Mouse (Mus musculus): Measurements from ENCODE around the gene Fancd2os. TPM values are rescaled to one million over a fixed set of nuclear protein-coding genes. Genes with fewer than 3 reads are reported as not detected.

Gene Fancd2os
- polyA plus RNA-seq, 1 experiment from 2014 or later = not detected

- H3K36me3 ChIP-seq (ENCODE audit: inconsistent target) = peaks cover 8% of the 10 kb centered on the region; the same call in 1 of the 2 replicates
- WGBS (ENCODE audit: missing documents) = 45% methylated on average over 5 of the region's 5 CpGs
- H3K4me3 ChIP-seq (ENCODE audit: inconsistent target) = peak overlapping the region; percentile 36
- 0 out of 2 replicates have a peak overlapping the region, but pooled peaks have one; percentile 32 for H3K27ac ChIP-seq
- peaks cover 39% of the 10 kb centered on the region for H3K79me2 ChIP-seq (ENCODE audit: inconsistent target)
Observed at GRCm38 (mm10) chr6:113623386-113623785, 22.9 kb upstream of the Fancd2os start.

GRCm38 (mm10) chr6:113615489-113615888, 15.0 kb upstream of the Fancd2os start:
- Histone ChIP-seq H3K79me2 (ENCODE audit: inconsistent target) (peaks cover 51% of the 10 kb centered on the region), H3K27ac (no peak overlapping the region), H3K4me3 (ENCODE audit: inconsistent target) (no peak overlapping the region), H3K36me3 (ENCODE audit: inconsistent target) (peaks cover 47% of the 10 kb centered on the region)
- WGBS (ENCODE audit: missing documents) = 88% methylated on average over 4 of the region's 4 CpGs

GRCm38 (mm10) chr6:113614997-113615396, 14.5 kb upstream of the Fancd2os start:
- WGBS (ENCODE audit: missing documents) = 98% methylated on average over 8 of the region's 8 CpGs
- H3K4me3 ChIP-seq (ENCODE audit: inconsistent target) = no peak overlapping the region
- H3K36me3 ChIP-seq (ENCODE audit: inconsistent target) = peaks cover 47% of the 10 kb centered on the region
- peaks cover 56% of the 10 kb centered on the region for H3K79me2 ChIP-seq (ENCODE audit: inconsistent target)
- no peak overlapping the region for H3K27ac ChIP-seq

GRCm38 (mm10) chr6:113614152-113614551, 13.6 kb upstream of the Fancd2os start:
- Histone ChIP-seq H3K4me3 (ENCODE audit: inconsistent target) (no peak overlapping the region), H3K79me2 (ENCODE audit: inconsistent target) (peaks cover 65% of the 10 kb centered on the region), H3K27ac (no peak overlapping the region), H3K36me3 (ENCODE audit: inconsistent target) (peaks cover 47% of the 10 kb centered on the region)
- WGBS (ENCODE audit: missing documents) = 98% methylated on average over 7 of the region's 7 CpGs

- Histone ChIP-seq H3K79me2 (ENCODE audit: inconsistent target) (peaks cover 82% of the 10 kb centered on the region), H3K27ac (no peak overlapping the region), H3K36me3 (ENCODE audit: inconsistent target) (peaks cover 42% of the 10 kb centered on the region), H3K4me3 (ENCODE audit: inconsistent target) (no peak overlapping the region)
- WGBS (ENCODE audit: missing documents) = 95% methylated on average over 8 of the region's 8 CpGs
Observed at GRCm38 (mm10) chr6:113612258-113612969, 11.9 kb upstream of the Fancd2os start.

GRCm38 (mm10) chr6:113609293-113609692, 8.8 kb upstream of the Fancd2os start:
- no peak overlapping the region for H3K4me3 ChIP-seq (ENCODE audit: inconsistent target)
- peaks cover 95% of the 10 kb centered on the region for H3K79me2 ChIP-seq (ENCODE audit: inconsistent target)
- 96% methylated on average over 7 of the region's 7 CpGs for WGBS (ENCODE audit: missing documents)
- peaks cover 13% of the 10 kb centered on the region; the same call in 1 of the 2 replicates for H3K36me3 ChIP-seq (ENCODE audit: inconsistent target)
- H3K27ac ChIP-seq = no peak overlapping the region

GRCm38 (mm10) chr6:113608871-113609270, 8.4 kb upstream of the Fancd2os start:
- WGBS (ENCODE audit: missing documents) = 91% methylated on average over 6 of the region's 6 CpGs
- H3K79me2 ChIP-seq (ENCODE audit: inconsistent target) = peaks cover 91% of the 10 kb centered on the region
- H3K27ac ChIP-seq = no peak overlapping the region
- no peak overlapping the region for H3K4me3 ChIP-seq (ENCODE audit: inconsistent target)
- H3K36me3 ChIP-seq (ENCODE audit: inconsistent target) = peaks cover 9% of the 10 kb centered on the region; the same call in 1 of the 2 replicates

- Histone ChIP-seq H3K79me2 (ENCODE audit: inconsistent target) (peaks cover 54% of the 10 kb centered on the region), H3K4me3 (ENCODE audit: inconsistent target) (peak overlapping the region; percentile 87), H3K36me3 (ENCODE audit: inconsistent target) (no peaks in the 10 kb centered on the region; the same call in 1 of the 2 replicates), H3K27ac (peak overlapping the region; percentile 42; the same call in 1 of the 2 replicates)
- 3% methylated on average over 10 of the region's 10 CpGs for WGBS (ENCODE audit: missing documents)
Observed at GRCm38 (mm10) chr6:113605224-113605545, 4.7 kb upstream of the Fancd2os start.

GRCm38 (mm10) chr6:113604432-113605223, 4.1 kb upstream of the Fancd2os start, which contains the start of gene Brk1:
Brk1 (plus strand) TSS chr6:113604772.
- peak within 1 kb of the TSS; percentile 87 for H3K4me3 ChIP-seq (ENCODE audit: inconsistent target)
- H3K36me3 ChIP-seq (ENCODE audit: inconsistent target) = no peaks in the 10 kb centered on the region
- H3K27ac ChIP-seq = peak within 1 kb of the TSS; percentile 42; the same call in 1 of the 2 replicates
- 2% methylated on average over 65 of the region's 65 CpGs for WGBS (ENCODE audit: missing documents)
- H3K79me2 ChIP-seq (ENCODE audit: inconsistent target) = peaks cover 48% of the 10 kb centered on the region

- peak overlapping the region; percentile 87 for H3K4me3 ChIP-seq (ENCODE audit: inconsistent target)
- H3K27ac ChIP-seq = peak overlapping the region; percentile 22; the same call in 1 of the 2 replicates
- H3K79me2 ChIP-seq (ENCODE audit: inconsistent target) = peaks cover 42% of the 10 kb centered on the region
- WGBS (ENCODE audit: missing documents) = 73% methylated on average over 12 of the region's 12 CpGs
- H3K36me3 ChIP-seq (ENCODE audit: inconsistent target) = no peaks in the 10 kb centered on the region
Observed at GRCm38 (mm10) chr6:113603993-113604392, 3.5 kb upstream of the Fancd2os start.

GRCm38 (mm10) chr6:113602821-113603220, 2.3 kb upstream of the Fancd2os start:
- H3K27ac ChIP-seq = no peak overlapping the region
- H3K4me3 ChIP-seq (ENCODE audit: inconsistent target) = no peak overlapping the region
- peaks cover 30% of the 10 kb centered on the region for H3K79me2 ChIP-seq (ENCODE audit: inconsistent target)
- 93% methylated on average over 6 of the region's 6 CpGs for WGBS (ENCODE audit: missing documents)
- H3K36me3 ChIP-seq (ENCODE audit: inconsistent target) = no peaks in the 10 kb centered on the region

GRCm38 (mm10) chr6:113599833-113600232, 682 bp downstream of the Fancd2os start:
- 99% methylated on average over 5 of the region's 5 CpGs for WGBS (ENCODE audit: missing documents)
- H3K27ac ChIP-seq = no peak overlapping the region
- no peaks in the 10 kb centered on the region for H3K36me3 ChIP-seq (ENCODE audit: inconsistent target)
- peaks cover under 1% of the 10 kb centered on the region; the same call in 1 of the 2 replicates for H3K79me2 ChIP-seq (ENCODE audit: inconsistent target)
- no peak overlapping the region for H3K4me3 ChIP-seq (ENCODE audit: inconsistent target)

GRCm38 (mm10) chr6:113597945-113598344, 2.6 kb downstream of the Fancd2os start:
- H3K4me3 ChIP-seq (ENCODE audit: inconsistent target) = no peak overlapping the region
- no peaks in the 10 kb centered on the region for H3K79me2 ChIP-seq (ENCODE audit: inconsistent target)
- WGBS (ENCODE audit: missing documents) = 91% methylated on average over 4 of the region's 4 CpGs
- H3K27ac ChIP-seq = no peak overlapping the region
- H3K36me3 ChIP-seq (ENCODE audit: inconsistent target) = no peaks in the 10 kb centered on the region

- WGBS (ENCODE audit: missing documents) = 97% methylated on average over 2 of the region's 2 CpGs
- Histone ChIP-seq H3K4me3 (ENCODE audit: inconsistent target) (no peak overlapping the region), H3K79me2 (ENCODE audit: inconsistent target) (no peaks in the 10 kb centered on the region), H3K27ac (no peak overlapping the region), H3K36me3 (ENCODE audit: inconsistent target) (no peaks in the 10 kb centered on the region)
Observed at GRCm38 (mm10) chr6:113592637-113593036, 7.9 kb downstream of the Fancd2os start.
